Mouse (Mus musculus) cerebellum, adult 2 months (tissue): ENCODE data around the gene Myo15. TPM values are rescaled to one million over a fixed set of nuclear protein-coding genes. Genes with fewer than 3 reads are reported as not detected.
A peak's percentile ranks its signal among the peaks of the same experiment; 100 is the strongest.

ENCODE experiments used
- DNase-seq, 2 experiments: peaks; one replicate each; pipeline ENCODE4 v3.0.0; 2021
- H3K27ac ChIP-seq: fragments of 200-500 bp; 2 replicates; pipeline ENCODE4 v1.5.1; 2012; ENCODE audit warnings: low read length, control low read depth, inconsistent platforms; ENCODE audit not compliant: insufficient read depth
- H3K27me3 ChIP-seq: fragments of 200-500 bp; 2 replicates; pipeline ENCODE4 v1.6.1; 2012; ENCODE audit warnings: inconsistent platforms, mild to moderate bottlenecking, low read length, moderate library complexity; ENCODE audit not compliant: control insufficient read depth, insufficient read depth
- H3K4me1 ChIP-seq: fragments of 200-500 bp; 2 replicates; pipeline ENCODE4 v1.6.1; 2011; ENCODE audit warnings: low read length; ENCODE audit not compliant: control insufficient read depth, insufficient read depth
- H3K4me3 ChIP-seq: fragments of 200-500 bp; replicated peaks from 2 replicates; pipeline ENCODE3; 2011; ENCODE audit warnings: mild to moderate bottlenecking, low read depth, low read length, control low read depth; ENCODE audit not compliant: insufficient read depth
- CTCF ChIP-seq: fragments of 200-500 bp; IDR thresholded peaks from 2 replicates; pipeline ENCODE4 v1.5.1; 2011; ENCODE audit warnings: low read depth, mild to moderate bottlenecking, control low read depth, low read length, moderate library complexity, borderline replicate concordance; ENCODE audit not compliant: insufficient read depth
- POLR2A ChIP-seq: fragments of 200-500 bp; IDR thresholded peaks from 2 replicates; pipeline ENCODE4 v1.6.1; 2011; ENCODE audit warnings: low read length, control low read depth, borderline replicate concordance; ENCODE audit not compliant: insufficient read depth
- WGBS: fragments of 180-500 bp; shearing (Covaris S2); methylation state at CpG from one replicate; pipeline ENCODE4 v1.1.7; 2018; 5-methylcytosine and 5-hydroxymethylcytosine counted together
- polyA plus RNA-seq: library from polyadenylated mRNA; depleted of rRNA; stranded (reverse); fragments of >200 nt; gene quantifications from 2 replicates; pipeline ENCODE4 v1.2.3, GENCODE M21; 2012

Gene Myo15
- polyA plus RNA-seq, 1 experiment = 3.1 TPM

GRCm38 (mm10) chr11:60509500-60509899 lies 40.4 kb downstream of the Myo15 start:
- DNase-seq = no peak
- no peak for TF ChIP-seq CTCF
- TF ChIP-seq POLR2A = no peak
- H3K4me1 ChIP-seq = peaks cover 9% of the 10 kb centered on the region; the same call in 1 of the 2 replicates
- no peak overlapping the region for H3K27ac ChIP-seq
- H3K27me3 ChIP-seq = no peaks in the 10 kb centered on the region
- 4% methylated on average over 25 of the region's 25 CpGs for WGBS
- no peak overlapping the region for H3K4me3 ChIP-seq

- no peak for DNase-seq
- TF ChIP-seq POLR2A (no peak), CTCF (no peak)
- H3K27me3 ChIP-seq = no peaks in the 10 kb centered on the region
- H3K4me1 ChIP-seq = peaks cover 6% of the 10 kb centered on the region; the same call in 1 of the 2 replicates
- 29% methylated on average over 1 of the region's 1 CpGs for whole genome bisulfite sequencing
- H3K27ac ChIP-seq = no peak overlapping the region
- H3K4me3 ChIP-seq = no peak overlapping the region
These were observed 42.8 kb downstream of the Myo15 start for GRCm38 (mm10) chr11:60511893-60512292.

- 85% methylated on average over 2 of the region's 2 CpGs for WGBS
- H3K4me1 ChIP-seq = peaks cover under 1% of the 10 kb centered on the region; the same call in 1 of the 2 replicates
- no peaks in the 10 kb centered on the region for H3K27me3 ChIP-seq
- no peak overlapping the region for H3K27ac ChIP-seq
- no peak overlapping the region for H3K4me3 ChIP-seq
- TF ChIP-seq CTCF (0 out of 2 replicates have a peak, but pooled peaks have one; percentile 8), POLR2A (no peak)
- no peak for DNase-seq
These were observed 43.4 kb downstream of the Myo15 start for GRCm38 (mm10) chr11:60512520-60512919.

- Histone ChIP-seq H3K27ac (no peak overlapping the region), H3K27me3 (no peaks in the 10 kb centered on the region), H3K4me1 (no peaks in the 10 kb centered on the region), H3K4me3 (no peak overlapping the region)
- 82% methylated on average over 2 of the region's 2 CpGs for WGBS
- TF ChIP-seq POLR2A = no peak
- no peak for TF ChIP-seq CTCF
- no peak for DNase-seq
These were observed 45.8 kb downstream of the Myo15 start for GRCm38 (mm10) chr11:60514941-60515340.

GRCm38 (mm10) chr11:60518305-60518704 lies 49.2 kb downstream of the Myo15 start:
- H3K27ac ChIP-seq = no peak overlapping the region
- WGBS = 71% methylated on average over 4 of the region's 4 CpGs
- DNase-seq = no peak
- no peaks in the 10 kb centered on the region for H3K4me1 ChIP-seq
- TF ChIP-seq POLR2A (no peak), CTCF (no peak)
- H3K4me3 ChIP-seq = no peak overlapping the region
- H3K27me3 ChIP-seq = no peaks in the 10 kb centered on the region

GRCm38 (mm10) chr11:60522027-60522426 lies 52.9 kb downstream of the Myo15 start:
- 73% methylated on average over 5 of the region's 5 CpGs for WGBS
- no peaks in the 10 kb centered on the region for H3K27me3 ChIP-seq

GRCm38 (mm10) chr11:60522661-60523365 lies 53.7 kb downstream of the Myo15 start:
- Histone ChIP-seq H3K27ac (no peak overlapping the region), H3K4me3 (no peak overlapping the region), H3K4me1 (no peaks in the 10 kb centered on the region), H3K27me3 (no peaks in the 10 kb centered on the region)
- DNase-seq = no peak
- TF ChIP-seq POLR2A (no peak), CTCF (no peak)
- 92% methylated on average over 6 of the region's 6 CpGs for WGBS

More at GRCm38 (mm10) chr11:60522027-60522426, 52.9 kb downstream of the Myo15 start:
- Histone ChIP-seq H3K4me1 (no peaks in the 10 kb centered on the region), H3K4me3 (no peak overlapping the region), H3K27ac (no peak overlapping the region)
- DNase-seq = no peak
- TF ChIP-seq POLR2A (no peak), CTCF (no peak)

- 20% methylated on average over 4 of the region's 4 CpGs for WGBS
- DNase-seq = no peak
- no peak overlapping the region for H3K27ac ChIP-seq
- no peaks in the 10 kb centered on the region for H3K4me1 ChIP-seq
- TF ChIP-seq CTCF (no peak), POLR2A (no peak)
- no peaks in the 10 kb centered on the region for H3K27me3 ChIP-seq
- H3K4me3 ChIP-seq = no peak overlapping the region
These were observed 57.3 kb downstream of the Myo15 start for GRCm38 (mm10) chr11:60526461-60526860.
